Mouse (Mus musculus): ENCODE measurements around the gene Rsrc2. TPM values are rescaled to one million over a fixed set of nuclear protein-coding genes. Genes with fewer than 3 reads are reported as not detected.
"Not testable (repeated sequence)": the region's sequence is repeated elsewhere in the genome, so short reads cannot be mapped to it uniquely, and the experiment has no call there.

Rsrc2 gene
- total RNA-seq (2015) (159 and 160 TPM in 2 replicates), total RNA-seq (2017) (192 and 249 TPM in 2 replicates)

DNA sequence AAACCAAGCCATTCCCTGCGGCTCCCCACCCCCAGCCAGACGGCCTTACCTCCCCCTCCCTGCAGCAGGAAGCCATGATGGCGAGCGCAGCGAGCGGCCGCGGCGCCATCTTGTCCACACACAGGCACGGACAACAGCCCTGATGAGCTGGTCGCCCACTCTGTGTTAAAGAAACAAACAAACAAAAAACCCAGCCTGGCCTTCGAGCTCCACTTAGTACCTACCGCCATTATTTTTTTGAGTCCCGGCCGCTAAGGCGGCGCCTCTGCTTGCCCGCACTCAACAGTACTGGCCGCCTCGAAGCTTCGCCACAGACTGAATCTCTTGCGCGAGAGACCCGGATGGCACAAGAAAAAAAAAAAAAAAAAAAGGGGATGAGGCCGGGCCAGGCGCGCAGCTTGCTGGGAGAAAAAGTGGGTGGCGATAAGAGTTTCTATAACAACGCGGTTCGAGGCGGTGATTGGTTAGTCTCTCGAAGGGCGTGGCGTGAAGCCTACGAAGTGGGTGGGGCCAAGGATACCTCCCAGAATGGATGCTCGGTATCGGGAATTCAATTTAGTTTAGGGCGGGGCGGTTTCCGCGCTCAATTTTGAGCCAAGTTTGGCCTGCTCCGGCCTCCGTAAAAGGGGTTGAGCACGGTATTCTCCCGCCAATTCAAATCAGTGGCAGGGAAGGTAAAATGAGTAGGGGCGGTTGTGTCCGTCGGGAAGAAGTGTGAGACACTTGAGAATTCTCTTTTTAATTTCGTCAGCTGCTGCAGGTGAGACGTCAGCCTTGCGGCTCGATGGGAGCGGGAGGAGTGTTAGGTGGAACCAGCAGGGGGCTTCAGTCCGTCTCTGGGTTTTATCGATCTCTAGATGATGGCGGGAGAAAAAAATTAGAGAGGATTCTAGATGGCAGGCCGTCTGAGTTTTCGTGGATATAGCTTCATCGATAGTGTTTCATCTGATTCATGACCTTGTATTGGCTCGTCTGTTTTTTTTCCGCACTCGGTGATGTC lies at the start of gene Rsrc2, which contains the start of gene Kntc1:
Rsrc2 (minus strand) TSS at position 350 of the 1,000 bp plus-strand sequence.
Kntc1 (plus strand) TSS at position 652 of the 1,000 bp plus-strand sequence.
- ATAC-seq (replicated peaks; ENCODE audit: poor library complexity): peak; percentile 96

DNA sequence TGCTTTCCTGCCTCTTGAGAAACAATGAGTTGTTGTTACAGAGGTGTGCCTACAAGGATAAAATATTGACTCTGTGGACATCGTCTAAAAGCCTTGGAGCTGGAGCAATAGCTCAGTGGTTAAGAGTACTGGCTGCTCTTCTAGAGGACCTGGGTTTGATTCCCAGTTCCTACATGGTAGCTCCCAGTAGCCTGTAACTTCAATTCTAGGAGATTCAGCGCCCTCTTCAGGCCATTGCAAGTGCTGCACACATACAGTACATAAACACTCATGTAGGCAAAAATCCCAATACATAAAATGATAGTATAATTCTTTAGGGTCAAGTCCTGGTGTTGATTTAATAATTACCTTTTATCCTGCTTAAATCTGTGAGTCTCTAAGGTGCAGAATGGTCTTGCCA lies 43.9 kb upstream of the Rsrc2 start:
- ATAC-seq (replicated peaks; ENCODE audit: poor library complexity): no peak

DNA sequence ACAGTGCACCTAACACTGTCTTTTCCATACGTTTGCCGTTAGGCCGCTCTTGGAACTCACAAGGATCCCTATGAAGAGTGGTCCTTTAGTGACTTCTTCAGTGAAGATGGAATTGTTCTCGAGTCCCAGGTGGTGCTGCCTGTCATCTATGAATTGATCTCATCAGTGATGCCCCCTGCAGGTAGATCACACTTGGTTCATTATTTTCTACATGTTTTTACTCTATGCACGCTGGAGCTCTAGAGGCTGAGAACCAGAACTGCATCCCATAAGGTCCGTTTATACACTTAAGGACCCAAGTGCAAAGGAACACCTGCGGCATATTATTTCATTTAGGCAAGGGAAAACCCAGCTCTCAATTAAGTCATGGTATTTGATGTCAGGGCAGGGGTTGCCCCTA lies 39.8 kb upstream of the Rsrc2 start:
- ATAC-seq (replicated peaks; ENCODE audit: poor library complexity): peak; percentile 44

DNA sequence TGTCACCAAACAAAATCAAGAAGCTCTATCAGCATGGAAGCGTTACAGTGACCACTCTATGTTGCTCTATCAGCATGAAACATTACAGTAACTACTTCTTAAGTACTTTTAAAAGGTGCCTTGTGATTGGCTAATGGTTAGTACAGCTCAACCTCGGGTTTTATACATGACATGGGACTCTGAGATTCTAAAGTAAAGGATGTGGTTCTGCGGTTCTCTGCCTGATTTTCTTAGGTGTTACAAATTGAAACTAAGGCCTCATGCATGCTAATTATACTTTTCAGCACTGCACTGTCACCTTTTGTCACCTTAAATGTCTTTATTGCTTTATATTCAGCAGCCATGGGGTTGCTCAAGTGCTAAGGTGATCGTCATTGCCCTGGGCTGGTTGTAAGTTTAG lies 32.6 kb upstream of the Rsrc2 start:
- no peak for ATAC-seq (replicated peaks; ENCODE audit: poor library complexity)

DNA sequence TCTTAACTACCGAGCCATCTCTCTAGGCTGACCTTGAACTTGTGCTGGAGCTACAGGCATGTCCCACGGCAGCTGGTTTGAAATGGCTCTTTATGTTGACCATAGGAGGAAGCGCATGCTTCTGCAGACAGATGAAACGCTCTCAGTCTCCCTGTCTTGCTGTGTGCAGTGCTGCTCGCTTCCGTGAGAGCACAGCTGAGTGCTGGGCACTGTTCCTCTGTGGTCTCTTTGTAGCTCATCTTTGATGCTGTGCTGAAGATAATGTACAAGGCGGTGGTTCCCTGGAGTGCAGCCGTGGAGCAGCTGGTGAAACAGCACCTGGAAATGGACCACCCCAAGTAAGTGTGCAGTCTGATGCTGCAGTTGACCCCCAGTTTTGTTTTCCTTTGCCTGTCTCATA lies 31.5 kb upstream of the Rsrc2 start:
- no peak for ATAC-seq (replicated peaks; ENCODE audit: poor library complexity)

DNA sequence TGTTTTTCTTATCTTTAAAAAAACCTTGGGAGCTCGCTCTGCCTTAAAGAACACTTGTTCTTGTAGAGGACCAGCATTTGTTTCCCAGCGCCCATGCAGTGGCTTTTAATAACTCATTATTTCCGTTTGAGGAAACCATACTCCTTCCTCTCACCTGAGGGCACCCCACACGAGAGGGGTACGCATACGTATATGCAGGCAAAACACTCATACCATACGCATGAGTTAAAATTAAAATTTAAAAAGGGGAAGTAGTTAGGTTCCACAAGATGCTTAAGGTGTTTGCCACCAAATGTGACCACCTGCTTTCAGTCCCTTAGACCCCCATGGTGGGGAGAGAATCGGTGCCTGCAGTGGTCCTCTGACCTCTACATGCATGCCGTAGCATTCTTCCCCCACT lies 24.2 kb upstream of the Rsrc2 start:
- ATAC-seq (replicated peaks; ENCODE audit: poor library complexity): no peak

DNA sequence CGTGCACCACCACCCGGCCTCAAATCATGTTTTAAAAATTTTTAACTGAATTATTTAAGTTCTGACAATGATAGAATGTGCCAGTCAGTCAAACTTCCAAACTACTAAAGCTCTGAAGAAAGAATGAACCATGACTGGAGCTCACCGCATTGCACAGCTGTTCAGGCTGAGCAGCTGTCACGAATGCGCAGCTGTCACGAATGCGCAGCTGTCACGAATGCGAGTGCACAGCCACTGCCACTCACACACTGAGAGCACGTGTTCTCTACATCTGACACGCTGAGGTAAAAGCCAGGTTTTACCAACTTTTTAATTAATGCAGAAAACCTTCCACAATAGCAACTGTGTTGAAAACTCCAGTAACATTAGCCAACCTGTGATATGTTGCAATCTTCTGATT lies 17.2 kb upstream of the Rsrc2 start:
- not testable (repeated sequence) for ATAC-seq (replicated peaks; ENCODE audit: poor library complexity)

DNA sequence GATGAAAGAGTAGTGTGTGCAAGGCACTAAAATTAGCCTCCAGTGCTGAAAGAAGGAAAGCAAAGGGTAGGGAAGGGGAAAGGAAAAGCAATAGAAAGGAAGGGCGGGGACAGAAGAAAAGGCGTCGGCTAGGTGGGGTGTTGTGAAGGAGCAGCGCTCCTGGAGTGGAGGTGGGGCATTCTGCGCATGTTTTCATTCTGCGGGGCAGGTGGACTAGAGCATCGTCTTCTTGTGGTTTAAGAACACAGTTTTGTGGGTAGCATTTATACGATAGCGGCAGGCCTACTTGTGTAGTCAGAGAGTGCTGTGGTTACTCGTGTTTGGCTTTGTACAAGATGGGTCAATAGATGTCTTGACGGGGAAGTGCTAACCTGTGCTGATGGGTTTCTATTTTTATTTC lies 16.3 kb upstream of the Rsrc2 start:
- ATAC-seq (replicated peaks; ENCODE audit: poor library complexity): no peak

DNA sequence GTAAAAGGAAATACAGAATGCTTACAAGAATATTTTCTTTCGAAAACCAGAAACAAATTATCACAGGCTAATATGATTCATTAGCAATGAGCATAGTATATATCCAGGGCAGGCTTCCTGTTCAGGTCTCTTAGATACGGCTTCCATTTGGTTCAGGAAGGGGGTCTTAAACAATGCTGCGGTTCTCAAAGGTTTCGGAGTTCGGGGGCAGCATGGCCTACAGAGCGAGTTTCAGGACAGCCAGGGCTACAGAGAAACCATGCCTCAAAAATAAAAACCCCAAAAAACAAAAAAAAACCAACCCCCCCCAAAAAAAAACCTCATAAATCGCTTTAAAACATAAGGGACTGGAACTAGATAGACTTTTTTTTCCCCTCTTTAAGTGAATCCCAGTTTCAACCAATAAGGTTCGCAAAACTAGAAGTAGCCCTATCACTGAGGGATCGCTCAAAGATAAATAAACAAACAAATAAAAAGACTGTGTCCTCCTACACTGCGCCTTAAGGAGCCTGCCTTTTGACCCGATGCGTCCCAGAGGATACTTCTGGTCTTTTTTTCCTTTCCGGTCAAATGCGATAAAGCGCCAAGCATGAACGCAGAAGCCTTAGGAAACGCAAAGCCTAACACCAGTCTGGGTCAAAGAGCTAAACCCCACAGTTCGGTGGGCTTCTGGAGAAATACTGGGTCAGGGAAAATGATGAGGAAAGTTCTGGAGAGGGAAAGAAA lies 712 bp downstream of the Rsrc2 start:
- no peak for ATAC-seq (replicated peaks; ENCODE audit: poor library complexity)

DNA sequence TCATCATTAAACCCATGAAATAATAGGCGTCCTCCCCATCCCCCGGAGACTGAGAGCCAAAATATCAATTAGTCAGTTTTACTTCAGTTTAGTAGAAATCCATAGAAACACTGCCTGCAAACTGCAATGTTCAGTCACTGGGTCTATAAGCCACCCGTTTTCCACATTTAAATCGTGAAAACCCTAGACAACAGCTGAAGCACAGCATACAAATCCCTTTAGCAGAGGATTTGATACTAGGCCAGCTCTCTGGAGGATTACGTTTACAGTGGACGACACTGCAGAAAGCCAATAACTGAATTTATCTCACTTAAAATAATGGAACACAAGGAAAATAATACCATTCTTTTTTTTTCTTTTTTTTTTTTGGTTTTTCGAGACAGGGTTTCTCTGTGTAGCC lies 1.6 kb downstream of the Rsrc2 start:
- no peak for ATAC-seq (replicated peaks; ENCODE audit: poor library complexity)

DNA sequence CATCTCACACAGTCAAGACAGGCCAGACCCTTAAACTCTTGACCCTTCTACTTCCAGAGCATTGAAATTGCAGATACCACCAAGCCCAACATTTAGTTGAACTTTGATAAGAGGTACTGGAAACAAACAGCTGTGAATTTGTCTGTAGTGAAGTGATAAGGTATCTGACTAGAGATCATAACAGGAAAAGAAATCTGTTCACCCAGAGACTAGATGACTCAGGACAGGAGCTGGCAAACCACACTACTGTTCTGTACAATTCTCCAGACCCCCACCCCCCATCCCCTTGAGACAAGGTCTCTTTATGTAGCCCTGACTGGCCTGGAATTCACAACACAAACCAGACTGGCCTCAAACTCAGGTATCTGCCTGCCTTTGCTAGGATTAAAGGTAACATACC lies 3.0 kb downstream of the Rsrc2 start:
- no peak for ATAC-seq (replicated peaks; ENCODE audit: poor library complexity)

DNA sequence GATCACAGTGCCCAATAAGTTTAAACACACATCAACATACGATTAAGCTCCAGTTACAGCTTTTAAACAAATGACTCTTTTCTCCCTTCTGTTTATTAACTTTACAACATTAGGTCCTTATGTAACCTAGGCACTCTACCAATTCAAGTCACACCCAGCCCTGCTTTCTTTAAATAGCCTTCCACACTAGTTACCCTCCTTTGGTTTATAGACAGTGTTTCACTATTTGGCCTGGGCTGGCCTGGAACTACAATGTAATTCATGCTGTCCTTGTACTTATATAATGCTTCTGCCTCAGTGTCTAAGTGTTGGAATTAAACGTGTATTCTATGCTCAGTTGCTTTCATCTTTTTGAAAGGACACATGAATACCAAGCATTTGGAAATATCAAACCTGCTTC lies 4.9 kb downstream of the Rsrc2 start:
- no peak for ATAC-seq (replicated peaks; ENCODE audit: poor library complexity)

DNA sequence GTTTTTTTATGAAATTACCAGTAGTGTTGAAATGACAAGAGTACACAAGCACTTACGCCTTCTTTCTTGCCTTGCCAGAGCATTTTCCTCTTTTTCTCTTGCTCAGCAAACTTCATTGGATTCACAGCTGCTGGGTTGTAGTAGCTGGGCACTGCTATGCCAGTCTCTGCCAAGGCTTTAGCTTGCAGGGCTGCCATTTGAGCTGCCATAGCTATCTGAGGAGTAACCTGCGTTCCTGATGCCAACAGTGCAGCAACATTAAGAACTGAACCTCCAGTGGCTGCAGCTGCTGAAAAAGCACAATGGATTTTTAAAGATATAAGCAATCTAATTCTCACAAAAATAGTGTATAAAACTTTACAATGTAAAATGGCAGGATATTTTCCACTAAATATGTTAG lies 18.2 kb downstream of the Rsrc2 start:
- ATAC-seq (replicated peaks; ENCODE audit: poor library complexity): no peak

DNA sequence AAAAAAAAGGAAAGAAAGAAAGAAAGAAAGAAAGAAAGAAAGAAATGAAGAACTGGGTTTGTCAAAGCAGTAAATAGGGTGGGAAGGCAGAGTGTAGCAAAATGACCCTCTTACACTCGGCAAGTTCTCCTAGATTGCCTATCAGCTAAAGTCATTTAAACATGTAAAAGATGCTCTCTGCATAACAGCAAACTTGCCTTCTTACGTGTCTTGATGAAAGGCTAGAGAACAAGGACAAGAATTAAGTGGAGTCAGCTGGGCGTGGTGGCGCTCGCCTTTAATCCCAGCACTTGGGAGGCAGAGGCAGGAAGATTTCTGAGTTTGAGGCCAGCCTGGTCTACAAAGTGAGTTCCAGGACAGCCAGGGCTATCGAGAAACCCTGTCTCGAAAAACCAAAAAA lies 25.4 kb downstream of the Rsrc2 start:
- ATAC-seq (replicated peaks; ENCODE audit: poor library complexity): not testable (repeated sequence)

DNA sequence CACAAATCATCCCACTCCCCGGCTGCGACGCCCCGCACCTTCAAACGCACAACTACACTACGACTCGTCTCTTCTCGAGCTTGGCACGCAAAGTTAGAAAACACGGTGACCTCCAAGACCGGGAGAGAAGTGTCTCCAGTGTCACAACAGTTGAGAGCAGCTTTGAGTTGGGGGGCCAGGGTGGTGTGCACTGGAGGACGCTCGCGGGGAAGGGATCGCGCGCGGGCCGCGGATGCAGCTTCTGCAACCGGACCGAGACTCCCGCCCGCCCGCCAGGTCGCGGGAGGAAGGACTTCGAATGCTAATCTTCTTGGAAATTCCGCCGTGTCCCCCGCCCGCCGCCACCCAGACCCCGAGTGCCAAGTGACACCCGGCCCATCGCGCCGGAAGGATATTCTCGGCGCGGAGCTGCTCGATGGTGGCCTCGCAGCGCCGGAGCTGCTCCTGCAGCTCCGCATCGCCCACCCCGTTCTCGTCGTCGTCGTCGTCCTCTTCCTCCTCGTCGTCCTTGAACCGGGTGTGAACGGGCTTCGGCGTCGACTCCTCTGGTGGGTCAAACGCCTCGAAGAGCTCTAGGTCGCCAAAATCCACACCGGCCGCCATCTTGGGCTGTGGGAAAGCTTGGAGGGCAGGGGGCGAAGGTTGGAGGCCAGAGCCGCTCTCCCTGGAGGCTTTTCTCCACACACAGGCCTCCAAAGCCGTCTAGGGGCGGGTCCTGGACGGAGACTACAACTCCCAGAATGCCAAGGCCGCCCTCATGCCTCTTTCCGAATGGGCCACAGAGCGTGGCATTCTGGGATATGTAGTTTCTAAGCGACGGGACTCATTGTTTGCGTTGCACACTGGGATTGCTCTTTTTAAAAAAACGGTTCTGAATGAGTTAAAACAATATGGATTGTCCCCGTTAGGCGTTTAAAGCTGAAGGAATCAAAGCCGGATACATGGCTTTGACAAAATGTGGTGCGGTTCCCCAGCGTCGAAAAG lies 28.6 kb downstream of the Rsrc2 start, which contains the start of gene Zcchc8:
Zcchc8 (minus strand) TSS at position 773 of the 984 bp plus-strand sequence.
- ATAC-seq (replicated peaks; ENCODE audit: poor library complexity): peak; percentile 100

DNA sequence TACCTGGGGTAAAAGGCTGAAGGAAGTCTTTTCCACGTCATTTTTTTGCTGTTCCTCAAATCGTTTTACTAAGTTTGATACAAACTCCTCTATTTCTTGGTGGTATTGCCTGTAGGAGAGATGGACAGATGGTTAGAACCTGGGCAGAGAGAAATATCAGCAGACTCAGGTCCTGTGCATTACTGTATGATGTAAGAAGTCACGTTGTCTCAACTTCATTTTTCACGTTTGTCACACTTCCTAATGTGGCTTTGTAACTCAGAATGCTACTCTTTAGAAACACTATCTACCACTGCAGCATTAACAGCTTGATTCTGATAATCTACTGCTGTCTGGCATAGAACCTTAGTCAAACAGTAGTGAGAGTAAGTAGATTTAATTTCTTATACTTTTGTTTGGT lies 34.6 kb downstream of the Rsrc2 start:
- ATAC-seq (replicated peaks; ENCODE audit: poor library complexity): no peak; the same call in 1 of the 2 replicates

DNA sequence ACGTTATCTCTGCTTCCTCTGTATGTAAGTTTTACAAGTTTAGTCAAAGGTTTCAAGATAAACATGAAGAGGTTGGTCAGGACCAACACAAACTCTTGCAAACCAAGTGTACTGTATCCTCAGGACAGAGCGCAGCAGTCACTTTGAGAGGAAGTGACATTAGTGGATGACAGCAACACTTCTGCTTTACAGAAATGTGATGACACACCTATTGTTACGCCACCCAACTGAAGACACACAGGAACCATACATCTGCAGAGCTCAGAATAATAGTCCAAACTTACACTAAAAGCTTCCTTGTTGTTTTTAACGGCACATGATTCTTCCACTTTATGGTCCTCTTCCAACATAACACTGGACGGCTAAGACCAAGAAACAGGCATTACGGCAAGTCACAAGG lies 35.4 kb downstream of the Rsrc2 start:
- peak; percentile 98 for ATAC-seq (replicated peaks; ENCODE audit: poor library complexity)

DNA sequence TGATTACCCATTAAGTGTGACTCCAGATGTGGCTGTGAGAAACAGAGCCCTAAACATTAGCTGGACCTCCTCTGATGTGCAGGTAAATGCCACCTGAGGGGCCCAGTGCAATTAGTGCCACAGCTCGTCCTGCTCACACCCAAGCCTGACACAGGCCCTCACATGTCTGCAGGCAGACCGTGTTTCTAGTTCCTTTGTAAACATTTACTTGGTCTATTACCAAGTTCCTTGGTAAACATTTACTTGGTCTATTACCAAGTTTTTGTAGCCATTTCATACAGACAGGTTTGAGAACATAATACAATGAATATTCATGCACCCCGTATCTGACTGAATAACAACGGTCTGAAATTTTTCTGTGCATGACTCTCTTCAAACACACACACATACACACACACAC lies 39.6 kb downstream of the Rsrc2 start:
- no peak for ATAC-seq (replicated peaks; ENCODE audit: poor library complexity)

DNA sequence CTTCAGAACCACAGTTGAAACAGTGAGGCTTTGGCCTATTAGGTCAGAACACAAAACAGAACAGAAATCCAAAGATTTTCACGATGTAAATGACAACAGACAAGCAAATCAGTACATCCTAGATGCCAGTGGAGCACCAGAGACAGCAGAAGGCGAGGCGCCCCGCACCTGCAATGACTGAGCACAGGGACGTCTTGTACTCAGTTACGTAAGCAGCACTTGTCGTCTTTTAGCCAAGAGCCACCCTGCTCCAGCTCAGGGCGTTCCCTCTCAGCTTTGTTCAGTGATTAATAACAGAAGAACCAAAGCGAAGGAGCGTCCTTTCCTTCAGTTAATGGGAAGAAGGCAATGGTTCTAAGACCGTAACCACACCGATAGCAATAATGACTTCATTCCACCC lies 40.6 kb downstream of the Rsrc2 start:
- ATAC-seq (replicated peaks; ENCODE audit: poor library complexity): no peak

DNA sequence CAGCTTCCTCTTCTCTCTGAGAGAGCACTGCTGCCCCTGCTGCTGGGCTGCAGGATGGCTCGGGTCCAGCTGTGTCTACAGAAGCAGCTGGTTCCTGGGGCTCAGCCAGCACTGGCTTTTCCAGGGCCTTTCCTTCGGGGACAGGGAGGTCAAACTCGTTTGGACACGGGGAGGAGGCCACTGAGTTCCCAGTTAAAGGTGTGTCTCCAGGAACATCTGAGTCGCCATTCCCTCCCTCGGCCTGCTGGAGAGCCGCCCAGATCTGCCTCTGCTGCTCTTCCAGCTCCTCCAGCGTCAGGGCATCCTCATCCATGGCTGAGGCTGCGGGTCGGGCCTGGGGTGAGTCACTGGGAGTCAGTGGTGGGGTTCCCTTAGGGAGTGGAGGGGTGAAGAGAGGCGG lies 48.6 kb downstream of the Rsrc2 start:
- no peak for ATAC-seq (replicated peaks; ENCODE audit: poor library complexity)

DNA sequence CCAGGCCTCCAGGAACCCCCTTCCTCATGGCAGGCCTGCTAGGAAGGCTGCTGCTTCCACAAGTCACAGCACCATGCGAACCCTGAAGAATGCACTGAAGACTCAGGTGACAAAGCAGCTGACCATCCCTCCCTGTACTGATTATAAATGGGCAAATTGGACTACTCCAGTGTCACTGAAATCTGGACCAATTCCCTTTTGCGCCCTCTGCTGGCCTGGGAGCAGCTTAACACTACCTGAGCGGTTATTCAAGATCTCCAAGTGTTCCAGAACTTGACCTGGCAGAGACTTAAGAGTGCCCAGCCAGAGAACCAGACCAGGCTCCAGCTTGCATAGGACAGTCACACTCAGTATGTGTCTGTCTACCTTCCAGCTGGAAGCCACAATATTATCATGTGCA lies 50.0 kb downstream of the Rsrc2 start:
- ATAC-seq (replicated peaks; ENCODE audit: poor library complexity): peak; percentile 88
